Mouse (Mus musculus) bone marrow macrophage, adult 2 months (primary cell): Measurements from ENCODE around the gene Dll3. TPM values are rescaled to one million over a fixed set of nuclear protein-coding genes. Genes with fewer than 3 reads are reported as not detected.

Experiments used
- H3K27ac ChIP-seq: 2 replicates; pipeline ENCODE4 v1.5.1; 2012; ENCODE audit warnings: low read depth, low read length; ENCODE audit not compliant: insufficient read depth
- H3K4me1 ChIP-seq: 2 replicates; pipeline ENCODE4 v1.6.1; 2012; ENCODE audit warnings: low read length; ENCODE audit not compliant: control insufficient read depth, insufficient read depth
- H3K4me3 ChIP-seq: 2 replicates; pipeline ENCODE4 v1.5.1; 2012; ENCODE audit warnings: mild to moderate bottlenecking, low read length, moderate library complexity; ENCODE audit not compliant: insufficient read depth
- CTCF ChIP-seq: IDR thresholded peaks from 2 replicates; pipeline ENCODE4 v1.5.1; 2012; ENCODE audit warnings: low read depth, mild to moderate bottlenecking, low read length, moderate library complexity
- POLR2A ChIP-seq: IDR thresholded peaks from 2 replicates; pipeline ENCODE4 v1.6.1; 2012; ENCODE audit warnings: mild to moderate bottlenecking, low read depth, low read length, borderline replicate concordance
- polyA plus RNA-seq: library from polyadenylated mRNA; stranded (reverse); fragments of >200 nt; gene quantifications from 2 replicates; pipeline ENCODE4 v1.2.4, GENCODE M21; 2012; ENCODE audit not compliant: missing spikeins, insufficient read depth, insufficient read length

Dll3 gene
- polyA plus RNA-seq, 1 experiment = not detected

- TF ChIP-seq POLR2A = no peak
- Histone ChIP-seq H3K4me1 (peaks cover 6% of the 10 kb centered on the region; the same call in 1 of the 2 replicates), H3K4me3 (peak overlapping the region; percentile 70), H3K27ac (no peak overlapping the region)
These were observed 23.8 kb downstream of the Dll3 start for GRCm38 (mm10) chr7:28278279-28278652.

GRCm38 (mm10) chr7:28277615-28278278, 24.3 kb downstream of the Dll3 start, which contains the start of gene Eid2b:
Eid2b (plus strand) TSS chr7:28277739.
- Histone ChIP-seq H3K27ac (no peak within 1 kb of the TSS), H3K4me3 (peak within 1 kb of the TSS; percentile 70), H3K4me1 (peaks cover 6% of the 10 kb centered on the region; the same call in 1 of the 2 replicates)
- TF ChIP-seq POLR2A = no peak
- TF ChIP-seq CTCF = peak; percentile 25; the same call in 1 of the 2 replicates

DNA sequence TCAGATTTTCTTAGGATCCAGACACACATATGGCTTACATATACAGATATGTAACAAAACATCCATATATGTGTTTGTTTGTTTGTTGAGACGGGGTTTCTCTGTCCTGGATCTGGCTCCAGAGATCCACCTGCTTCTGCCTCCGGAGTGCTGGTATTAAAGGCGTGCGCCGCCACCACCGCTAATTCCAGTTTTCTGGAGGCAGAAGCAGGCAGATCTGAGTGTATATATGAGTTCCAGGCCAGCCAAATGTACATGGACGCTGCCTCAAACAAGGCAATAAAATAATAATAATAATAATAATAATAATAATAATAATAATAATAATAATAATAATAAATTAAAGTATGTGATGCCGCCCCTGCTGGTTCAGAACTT, 24.8 kb downstream of the Dll3 start:
- Histone ChIP-seq H3K4me1 (peaks cover 6% of the 10 kb centered on the region; the same call in 1 of the 2 replicates), H3K4me3 (no peak overlapping the region), H3K27ac (no peak overlapping the region)
- TF ChIP-seq CTCF (no peak), POLR2A (no peak)

GRCm38 (mm10) chr7:28271761-28272160, 30.3 kb downstream of the Dll3 start:
- TF ChIP-seq POLR2A (no peak), CTCF (no peak; the same call in 1 of the 2 replicates)
- Histone ChIP-seq H3K4me1 (peaks cover 2% of the 10 kb centered on the region; the same call in 1 of the 2 replicates), H3K27ac (no peak overlapping the region), H3K4me3 (no peak overlapping the region)

DNA sequence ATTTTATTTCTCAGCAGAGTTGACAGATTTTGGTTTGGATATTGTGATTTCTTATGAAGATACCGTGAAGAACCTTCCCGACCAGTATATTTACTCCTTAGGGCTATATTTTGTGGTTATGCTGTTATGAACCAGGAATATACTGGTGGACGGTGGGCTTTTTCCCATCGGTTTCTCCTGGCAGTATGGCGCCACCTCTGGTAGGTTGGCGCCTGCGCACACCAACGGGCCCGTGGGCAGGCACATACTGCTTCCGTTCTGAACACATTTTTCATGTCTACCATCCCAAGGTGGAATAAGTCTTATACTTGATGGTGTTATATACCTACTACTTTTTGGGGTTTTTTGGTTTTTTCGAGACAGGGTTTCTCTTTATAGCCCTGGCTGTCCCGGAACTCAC, 32.7 kb downstream of the Dll3 start:
- no peak overlapping the region for H3K4me3 ChIP-seq
- peaks cover 2% of the 10 kb centered on the region; the same call in 1 of the 2 replicates for H3K4me1 ChIP-seq
- TF ChIP-seq CTCF = 0 out of 2 replicates have a peak, but pooled peaks have one; percentile 18
- no peak for TF ChIP-seq POLR2A
- H3K27ac ChIP-seq = no peak overlapping the region

DNA sequence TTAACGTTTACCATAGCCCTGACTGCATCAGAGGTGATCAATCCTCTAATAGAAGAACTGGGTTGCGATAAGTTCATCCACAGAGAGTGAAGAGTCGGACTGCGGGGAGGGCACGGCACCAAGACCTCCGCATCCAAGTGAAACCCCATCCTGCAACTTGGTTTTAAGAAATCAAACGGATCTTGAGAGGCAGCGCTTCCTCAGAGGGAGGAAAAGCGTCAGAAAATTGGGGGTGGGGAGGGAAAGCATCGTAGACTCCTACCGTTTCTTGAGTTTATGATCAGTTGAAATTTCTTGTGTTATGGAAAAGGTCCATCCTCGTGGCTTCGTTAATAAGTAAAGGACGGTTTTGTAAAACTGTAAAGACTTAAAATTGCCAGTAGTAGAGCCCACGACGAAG, 33.5 kb downstream of the Dll3 start:
- Histone ChIP-seq H3K27ac (no peak overlapping the region), H3K4me1 (peaks cover 2% of the 10 kb centered on the region; the same call in 1 of the 2 replicates), H3K4me3 (peak overlapping the region; percentile 73)
- TF ChIP-seq POLR2A = no peak
- TF ChIP-seq CTCF = no peak

- Histone ChIP-seq H3K4me1 (peaks cover 2% of the 10 kb centered on the region; the same call in 1 of the 2 replicates), H3K27ac (0 out of 2 replicates have a peak overlapping the region, but pooled peaks have one; percentile 21), H3K4me3 (peak overlapping the region; percentile 73)
- TF ChIP-seq CTCF (no peak), POLR2A (no peak)
These were observed 34.0 kb downstream of the Dll3 start for GRCm38 (mm10) chr7:28268042-28268531.

DNA sequence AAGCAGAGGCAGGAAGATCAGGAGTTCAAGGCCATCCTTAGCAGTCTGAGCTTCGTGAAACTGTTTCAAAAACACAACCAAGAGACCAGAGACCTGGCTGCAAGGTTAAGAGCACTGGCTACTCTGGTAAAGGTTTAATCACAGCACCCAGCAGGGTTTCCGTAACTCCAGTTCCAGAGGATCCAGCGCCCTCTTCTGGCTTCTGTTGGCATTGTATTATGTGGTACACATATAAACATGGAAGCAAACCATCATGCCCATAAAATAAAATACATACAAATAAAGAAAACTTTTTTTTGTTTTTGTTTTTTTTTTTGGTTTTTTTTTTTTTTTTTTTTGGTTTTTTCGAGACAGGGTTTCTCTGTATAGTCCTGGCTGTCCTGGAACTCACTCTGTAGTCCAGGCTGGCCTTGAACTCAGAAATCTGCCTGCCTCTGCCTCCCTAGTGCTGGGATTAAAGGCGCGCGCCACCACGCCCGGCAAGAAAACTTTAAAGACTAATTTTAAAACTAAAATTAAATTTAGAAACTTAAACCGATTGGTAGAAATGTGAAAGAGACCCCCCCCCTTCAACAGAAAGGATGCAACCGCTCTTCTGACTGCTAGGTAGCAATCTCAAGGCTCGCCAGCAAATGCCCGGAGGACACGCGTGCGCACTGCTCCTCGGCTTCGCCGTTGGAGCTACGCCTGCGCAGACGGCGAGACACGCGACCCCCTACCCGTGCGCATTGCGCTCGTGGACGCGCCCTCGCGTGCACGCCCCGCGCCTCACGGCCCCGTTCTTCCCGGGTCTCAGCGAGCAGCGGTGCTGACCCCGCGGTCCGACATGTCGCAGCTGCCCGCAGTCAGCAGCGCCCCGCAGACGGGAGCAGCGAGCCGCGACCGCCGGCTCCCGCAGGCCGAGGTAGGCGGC, 34.7 kb downstream of the Dll3 start, which contains the start of gene Eid2:
Eid2 (plus strand) TSS at position 753 of the 913 bp plus-strand sequence.
- Histone ChIP-seq H3K4me3 (peak within 1 kb of the TSS; percentile 73), H3K4me1 (peaks cover 2% of the 10 kb centered on the region; the same call in 1 of the 2 replicates), H3K27ac (0 out of 2 replicates have a peak within 1 kb of the TSS, but pooled peaks have one; percentile 21)
- TF ChIP-seq CTCF = no peak
- TF ChIP-seq POLR2A = no peak

DNA sequence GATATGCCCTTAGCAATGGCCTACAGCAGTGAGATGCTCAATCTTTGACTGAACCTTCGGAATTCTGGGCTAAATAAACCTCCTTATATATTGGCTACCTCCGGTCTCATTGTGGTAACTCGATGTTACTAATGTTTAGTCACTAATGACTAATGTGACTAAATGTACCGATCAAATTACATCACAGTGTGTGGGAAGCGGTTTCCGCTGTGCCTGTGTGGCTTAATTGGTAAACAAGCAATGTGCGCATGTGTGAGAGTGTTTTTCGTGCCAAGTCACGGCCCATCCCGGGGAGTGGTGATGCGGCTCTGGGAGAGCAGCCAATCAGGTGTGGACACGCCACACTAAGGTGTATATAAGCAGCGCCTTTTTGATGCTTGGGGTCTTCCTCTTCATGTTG, 36.6 kb downstream of the Dll3 start:
- no peak overlapping the region for H3K4me3 ChIP-seq
- TF ChIP-seq POLR2A = no peak
- no peak for TF ChIP-seq CTCF
- no peak overlapping the region for H3K27ac ChIP-seq
- H3K4me1 ChIP-seq = peaks cover 2% of the 10 kb centered on the region; the same call in 1 of the 2 replicates
